Mouse (Mus musculus): ENCODE measurements at regions not wholly inside any gene's neighbourhood (a gene's known extent, or its start where the extent isn't known, plus 50 kb on each side); places are given as distances from the start of the nearest gene placed in this dataset.
"Not testable (repeated sequence)": the region's sequence is repeated elsewhere in the genome, so short reads cannot be mapped to it uniquely, and the experiment has no call there.

GRCm38 (mm10) chr5:40901742-40902141, 806.2 kb downstream of the Rab28 start:
- DNase-seq, result no peak

GRCm38 (mm10) chr5:40882886-40883285, 825.1 kb downstream of the Rab28 start:
- DNase-seq, result no peak

GRCm38 (mm10) chr5:40877756-40878155, 830.2 kb downstream of the Rab28 start:
- no peak for DNase-seq

- not testable (repeated sequence) for DNase-seq
Measured at GRCm38 (mm10) chr5:40862349-40862748, 845.6 kb downstream of the Rab28 start.

Measured in cerebellum, adult 11-12 months (tissue).